Mouse (Mus musculus) brain, adult 10 weeks (tissue): ENCODE measurements around the gene Apobec4. TPM values are rescaled to one million over a fixed set of nuclear protein-coding genes. Genes with fewer than 3 reads are reported as not detected.

ENCODE experiments used
- polyA plus RNA-seq: library from polyadenylated mRNA; stranded (reverse); fragments of 350-450 nt; fragmentation: Illumina TruSeq; extraction: RNeasy Lipid Tissue Mini Kit (QIAGEN cat#74804); gene quantifications from one replicate; pipeline ENCODE4 v1.2.3, GENCODE M21; 2015; ENCODE audit warnings: low read depth, low replicate concordance

Apobec4 gene
- polyA plus RNA-seq, result not detected

DNA sequence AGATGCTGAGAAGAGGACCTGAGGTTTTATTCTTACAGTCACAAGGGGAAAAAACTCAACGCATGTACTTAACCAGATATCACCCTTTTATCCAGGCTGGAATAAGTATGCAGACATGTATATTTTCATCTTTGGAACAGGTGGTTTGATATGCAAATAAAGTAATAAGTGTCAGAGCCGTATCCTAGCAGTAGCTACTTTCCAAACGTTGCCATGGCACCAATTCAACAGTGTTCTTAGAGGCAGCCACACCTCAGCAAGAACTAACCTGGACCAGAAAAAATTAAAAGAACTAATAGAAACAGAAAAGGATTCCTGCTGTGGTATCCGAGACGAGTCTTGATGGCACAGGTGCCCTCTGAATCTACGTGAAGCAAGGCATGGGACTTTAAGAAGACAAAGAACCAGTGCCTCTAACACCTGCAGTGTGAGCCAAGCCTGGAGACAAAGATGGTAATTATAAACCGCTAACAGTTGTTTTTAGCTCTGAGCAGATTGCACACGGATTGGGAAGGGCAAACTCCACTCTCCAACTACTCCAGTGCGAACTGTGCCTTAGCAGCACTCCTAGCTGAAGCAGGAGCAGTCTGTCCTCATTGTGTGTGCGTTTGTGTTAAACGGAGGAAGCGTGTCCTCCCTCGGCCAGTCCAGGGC lies at the start of gene Apobec4:
TSS of gene Apobec4 (plus strand) at position 240 of the 654 bp plus-strand sequence.

GRCm38 (mm10) chr1:152766032-152766772 lies 15.9 kb downstream of the Apobec4 start, which contains the start of the genes Rgl1 and Arpc5:
TSS of gene Rgl1 (minus strand) at chr1:152766351.
TSS of gene Arpc5 (plus strand) at chr1:152766542.

DNA sequence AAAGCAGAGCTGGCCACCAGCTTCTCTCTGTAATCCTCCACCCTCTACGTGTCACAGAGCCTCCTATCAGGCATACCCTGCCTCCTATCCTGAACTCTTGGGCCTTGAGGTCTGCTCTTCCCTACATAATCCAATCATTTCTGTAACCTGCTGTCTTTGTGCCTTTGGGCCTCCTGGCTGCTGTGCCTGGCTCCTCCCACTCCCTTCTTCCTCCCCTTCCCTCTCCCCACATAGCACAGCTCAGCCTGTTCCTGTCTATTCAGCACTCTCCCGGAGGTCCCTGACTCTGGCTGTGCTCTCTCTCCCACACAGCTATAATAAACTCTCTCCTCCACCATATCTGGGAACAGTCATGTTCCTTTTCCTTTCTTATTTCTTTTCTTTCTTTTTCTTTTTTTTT lies 49.5 kb downstream of the Apobec4 start, which contains the start of gene Ncf2:
TSS of gene Ncf2 (plus strand) at position 298 of the 400 bp plus-strand sequence.

Other genes with a start within 250 kb of the Apobec4 start
- gene Rgl1, start 15.8 kb downstream of the Apobec4 start, polyA plus RNA-seq, result 54.8 TPM
- 130 TPM for gene Arpc5, start 16.0 kb downstream of the Apobec4 start, polyA plus RNA-seq
- 4.6 TPM for gene Ncf2, start 49.6 kb downstream of the Apobec4 start, polyA plus RNA-seq
- gene Smg7, start 152.1 kb downstream of the Apobec4 start, polyA plus RNA-seq, result 48.0 TPM
- 81.5 TPM for gene Nmnat2, start 204.4 kb downstream of the Apobec4 start, polyA plus RNA-seq